Mouse (Mus musculus) lung, postnatal 0 days (tissue): ENCODE results near the gene 1110017D15Rik. TPM values are rescaled to one million over a fixed set of nuclear protein-coding genes. Genes with fewer than 3 reads are reported as not detected.

ENCODE experiments used
- ATAC-seq: fragments of 200-750 bp; cut with Nextera tagmentation; 2 replicates; pipeline ENCODE4 v1.8.0; 2017; ENCODE audit warnings: moderate library complexity
- DNase-seq: peaks from one replicate; pipeline ENCODE4 v3.0.0-alpha.2; 2016; ENCODE audit warnings: low spot score
- H3K27ac ChIP-seq: fragments of 300-500 bp; sonication (generic); 2 replicates; pipeline ENCODE4 v1.5.1; 2014; ENCODE audit warnings: antibody characterized with exemption, mild to moderate bottlenecking, low read length, mixed read lengths
- H3K27me3 ChIP-seq: fragments of 300-500 bp; sonication (generic); replicated peaks from 2 replicates; pipeline ENCODE4 v1.6.1; 2014; ENCODE audit warnings: low read length, mixed read lengths; ENCODE audit not compliant: insufficient read depth
- H3K36me3 ChIP-seq: fragments of 300-500 bp; sonication (generic); 2 replicates; pipeline ENCODE4 v1.6.1; 2014; ENCODE audit warnings: low read length, mixed read lengths; ENCODE audit not compliant: insufficient read depth
- H3K4me1 ChIP-seq: fragments of 300-500 bp; sonication (generic); 2 replicates; pipeline ENCODE4 v1.6.1; 2014; ENCODE audit warnings: antibody characterized with exemption, low read depth, low read length, mixed read lengths; ENCODE audit not compliant: insufficient read depth
- H3K4me2 ChIP-seq: fragments of 300-500 bp; sonication (generic); replicated peaks from 2 replicates; pipeline ENCODE4 v1.6.1; 2014; ENCODE audit warnings: low read depth, mild to moderate bottlenecking, low read length, moderate library complexity, mixed read lengths
- H3K4me3 ChIP-seq: fragments of 300-500 bp; sonication (generic); 2 replicates; pipeline ENCODE4 v1.5.1; 2014; ENCODE audit warnings: low read depth, low read length
- H3K9ac ChIP-seq: fragments of 300-500 bp; sonication (generic); replicated peaks from 2 replicates; pipeline ENCODE4 v1.6.1; 2014; ENCODE audit warnings: low read depth, mild to moderate bottlenecking
- H3K9me3 ChIP-seq: fragments of 300-500 bp; sonication (generic); 2 replicates; pipeline ENCODE4 v1.6.1; 2016; ENCODE audit warnings: low read length, mixed read lengths
- CTCF ChIP-seq: IDR thresholded peaks from 2 replicates; pipeline ENCODE4 v1.5.1; 2016; ENCODE audit warnings: antibody characterized with exemption, mild to moderate bottlenecking
- EP300 ChIP-seq: IDR thresholded peaks from 2 replicates; pipeline ENCODE4 v1.6.1; 2016; ENCODE audit warnings: antibody characterized with exemption, mild to moderate bottlenecking, control low read depth
- WGBS: fragments of 180-500 bp; shearing (Covaris S2); extraction: QIAGEN DNeasy Blood & Tissue Kit; methylation state at CpG from one replicate; pipeline ENCODE4 v1.1.7; 2014; 5-methylcytosine and 5-hydroxymethylcytosine counted together
- polyA plus RNA-seq: library from polyadenylated mRNA; unstranded; fragments of >200 nt; fragmentation: Nextera tagmentation; extraction: Ambion mirVana; gene quantifications from 2 replicates; pipeline ENCODE4 v1.2.1, GENCODE M21; 2015

The 1110017D15Rik gene
- polyA plus RNA-seq, 1 experiment from 2014 or later = 37.3 TPM

DNA sequence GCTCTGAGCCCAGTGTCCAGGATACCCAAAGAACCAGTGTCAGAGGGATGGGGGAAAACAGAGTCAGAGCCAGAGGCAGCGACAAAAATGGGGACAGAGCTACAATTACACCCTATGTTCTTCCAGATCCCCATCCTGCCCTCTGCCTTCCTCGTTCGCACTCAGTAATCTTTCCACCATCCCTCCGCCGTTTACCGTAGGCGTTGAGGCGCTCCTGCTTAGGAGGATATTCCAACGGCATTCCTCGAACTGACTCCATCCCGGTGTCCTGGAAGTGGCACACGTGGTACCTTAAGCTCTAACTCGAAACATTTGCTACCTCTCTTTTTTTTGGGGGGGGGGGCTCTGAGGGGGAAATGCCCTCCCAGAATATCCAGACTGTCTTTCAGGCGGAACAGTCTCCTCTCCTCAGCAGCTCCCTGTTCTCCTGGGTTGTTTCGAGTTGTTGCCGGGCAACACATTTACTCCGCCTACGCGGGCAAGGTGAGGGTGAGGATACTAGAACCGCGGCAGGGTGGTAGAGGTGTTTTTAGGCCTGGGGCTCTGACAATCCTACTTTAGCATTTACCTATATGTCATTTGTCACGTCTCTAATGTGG lies 9.7 kb downstream of the 1110017D15Rik start:
- H3K4me3 ChIP-seq = peak overlapping the region; percentile 43
- H3K4me2 ChIP-seq = peak overlapping the region; percentile 81
- H3K4me1 ChIP-seq = peaks cover 4% of the 10 kb centered on the region; the same call in 1 of the 2 replicates
- no peaks in the 10 kb centered on the region for H3K27me3 ChIP-seq
- 0 out of 2 replicates have a peak overlapping the region, but pooled peaks have one; percentile 16 for H3K9ac ChIP-seq
- no peak for TF ChIP-seq EP300
- no peak for TF ChIP-seq CTCF
- H3K36me3 ChIP-seq = no peaks in the 10 kb centered on the region
- WGBS = 9% methylated on average over 22 of the region's 22 CpGs
- no peaks in the 10 kb centered on the region for H3K9me3 ChIP-seq
- no peak for DNase-seq
- ATAC-seq = no peak
- no peak overlapping the region for H3K27ac ChIP-seq

DNA sequence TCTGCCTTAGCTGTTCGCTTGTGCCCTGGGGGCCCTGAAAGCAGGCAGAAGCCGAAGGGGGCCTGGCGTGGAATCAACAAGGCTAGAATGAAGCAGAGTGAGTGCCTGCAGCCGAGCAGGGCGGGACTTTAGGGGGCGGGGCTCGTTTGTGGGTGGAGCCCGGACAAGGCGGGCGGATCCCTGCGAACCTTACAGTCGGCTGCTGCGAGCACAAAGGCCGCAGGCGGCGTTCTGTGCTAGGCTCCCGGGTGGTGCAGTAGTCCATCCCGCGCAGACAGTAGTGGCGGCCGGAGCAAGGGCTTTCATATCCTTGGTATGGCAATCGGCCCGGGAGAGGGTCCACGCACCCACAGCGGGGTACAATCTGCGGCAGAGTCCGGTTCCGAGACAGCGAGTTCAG lies 10.2 kb downstream of the 1110017D15Rik start:
- ATAC-seq = peak; percentile 55
- Histone ChIP-seq H3K27ac (no peak overlapping the region), H3K9ac (0 out of 2 replicates have a peak overlapping the region, but pooled peaks have one; percentile 16), H3K4me1 (peaks cover 9% of the 10 kb centered on the region; the same call in 1 of the 2 replicates), H3K4me2 (peak overlapping the region; percentile 81), H3K36me3 (no peaks in the 10 kb centered on the region), H3K27me3 (no peaks in the 10 kb centered on the region), H3K4me3 (peak overlapping the region; percentile 43), H3K9me3 (no peaks in the 10 kb centered on the region)
- TF ChIP-seq EP300 (no peak), CTCF (peak; percentile 43)
- under 1% methylated on average over 29 of the region's 29 CpGs for WGBS
- DNase-seq = peak; percentile 90

DNA sequence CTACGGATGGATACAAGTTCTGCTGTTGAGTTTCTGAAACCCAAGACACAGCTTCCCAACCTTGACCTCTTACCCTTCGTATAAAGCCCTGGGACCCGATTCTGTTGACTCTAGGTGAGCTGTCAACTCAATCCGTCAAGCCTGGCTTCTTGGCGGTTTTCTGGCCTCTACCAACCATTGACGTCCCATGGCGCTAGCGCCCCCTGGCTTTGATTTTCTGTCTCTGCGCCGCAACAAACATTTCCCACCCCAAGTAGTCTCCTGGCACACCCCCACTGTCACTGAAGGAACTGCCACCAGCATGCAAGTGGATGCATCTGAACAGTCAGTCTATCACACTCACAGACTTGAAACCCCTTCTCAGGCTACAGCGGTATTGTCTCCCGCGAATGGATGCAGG lies 11.0 kb downstream of the 1110017D15Rik start:
- peak; percentile 67 for DNase-seq
- Histone ChIP-seq H3K27me3 (no peaks in the 10 kb centered on the region), H3K27ac (no peak overlapping the region), H3K4me3 (peak overlapping the region; percentile 43; the same call in 1 of the 2 replicates), H3K4me2 (peak overlapping the region; percentile 81; the same call in 1 of the 2 replicates), H3K9me3 (no peaks in the 10 kb centered on the region), H3K9ac (no peak overlapping the region), H3K4me1 (peaks cover 9% of the 10 kb centered on the region; the same call in 1 of the 2 replicates), H3K36me3 (no peaks in the 10 kb centered on the region)
- TF ChIP-seq CTCF = peak; percentile 76
- TF ChIP-seq EP300 = no peak
- no peak for ATAC-seq
- 13% methylated on average over 13 of the region's 13 CpGs for whole genome bisulfite sequencing

DNA sequence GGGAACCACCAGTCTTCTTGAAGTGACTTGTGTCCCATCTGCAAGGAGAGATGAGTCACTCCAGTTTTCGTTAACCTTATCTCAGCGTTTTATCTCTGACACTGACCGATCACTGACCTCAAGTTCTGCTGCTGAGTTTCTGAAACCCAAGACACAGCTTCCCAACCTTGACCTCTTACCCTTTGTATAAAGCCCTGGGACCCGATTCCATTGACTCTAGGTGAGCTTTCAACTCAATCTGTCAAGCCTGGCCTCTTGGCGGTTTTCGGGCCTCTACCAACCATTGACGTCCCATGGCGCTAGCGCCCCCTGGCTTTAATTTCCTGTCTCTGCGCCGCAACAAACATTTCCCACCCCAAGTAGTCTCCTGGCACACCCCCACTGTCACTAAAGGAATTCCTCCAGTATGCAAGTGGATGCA lies 12.0 kb downstream of the 1110017D15Rik start:
- Histone ChIP-seq H3K4me3 (no peak overlapping the region), H3K27me3 (no peaks in the 10 kb centered on the region), H3K9me3 (no peaks in the 10 kb centered on the region), H3K4me1 (peaks cover 9% of the 10 kb centered on the region; the same call in 1 of the 2 replicates), H3K27ac (no peak overlapping the region), H3K36me3 (no peaks in the 10 kb centered on the region), H3K9ac (no peak overlapping the region), H3K4me2 (no peak overlapping the region)
- TF ChIP-seq CTCF (peak; percentile 61), EP300 (no peak)
- DNase-seq = no peak
- no peak for ATAC-seq
- WGBS = 55% methylated on average over 11 of the region's 11 CpGs

DNA sequence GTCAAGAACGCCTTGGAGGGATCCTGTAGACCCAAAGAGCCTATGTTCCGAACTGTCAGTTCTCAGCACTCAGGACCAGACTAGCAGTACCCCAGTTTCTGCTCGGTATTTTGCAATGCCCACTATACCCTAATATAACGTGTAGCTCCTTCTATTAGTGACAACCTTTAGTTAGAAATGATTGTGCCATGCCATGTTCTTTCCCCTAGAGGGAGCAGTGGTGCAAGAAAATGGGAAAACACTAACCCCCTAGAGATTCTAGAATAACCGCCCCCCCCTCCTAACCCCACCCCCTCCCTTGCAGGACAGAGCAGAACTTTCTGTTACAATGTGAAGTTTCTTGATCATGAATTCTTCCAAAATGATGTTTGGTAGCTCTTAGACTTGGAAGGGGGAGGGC lies 12.8 kb downstream of the 1110017D15Rik start:
- DNase-seq = no peak
- peak; percentile 45 for TF ChIP-seq CTCF
- no peak for TF ChIP-seq EP300
- 66% methylated on average over 5 of the region's 5 CpGs for WGBS
- Histone ChIP-seq H3K27ac (no peak overlapping the region), H3K4me1 (peaks cover 9% of the 10 kb centered on the region; the same call in 1 of the 2 replicates), H3K27me3 (peaks cover 6% of the 10 kb centered on the region), H3K9me3 (no peaks in the 10 kb centered on the region), H3K36me3 (no peaks in the 10 kb centered on the region), H3K9ac (no peak overlapping the region), H3K4me3 (no peak overlapping the region), H3K4me2 (no peak overlapping the region)
- no peak for ATAC-seq

DNA sequence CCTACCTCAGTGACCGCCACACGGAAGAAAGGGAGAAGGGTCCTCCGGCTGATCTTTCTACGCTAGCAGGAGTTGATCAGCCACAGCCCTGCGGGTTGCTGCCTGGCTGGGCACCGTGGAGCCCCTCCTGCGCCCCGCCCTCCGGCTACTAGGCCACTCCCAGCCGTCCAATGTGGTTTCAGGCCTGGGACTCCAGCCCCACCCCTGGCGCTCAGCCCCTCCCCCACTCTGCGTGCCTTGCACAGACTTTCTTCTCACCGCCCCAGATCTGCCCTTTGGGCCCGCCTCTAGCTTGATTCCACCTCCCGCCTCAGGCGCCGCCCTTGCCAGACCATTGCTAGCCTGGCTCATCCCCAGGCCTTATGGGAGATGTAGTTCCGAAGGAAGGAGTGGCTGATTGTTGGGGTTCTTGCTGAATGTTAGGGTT lies 14.1 kb downstream of the 1110017D15Rik start, which contains the start of gene AI464131:
TSS of gene AI464131 (minus strand) at position 91 of the 427 bp plus-strand sequence.
- under 1% methylated on average over 16 of the region's 18 CpGs for WGBS
- H3K4me3 ChIP-seq = peak within 1 kb of the TSS; percentile 51
- TF ChIP-seq CTCF (peak; percentile 33; the same call in 1 of the 2 replicates), EP300 (no peak)
- H3K9ac ChIP-seq = no peak within 1 kb of the TSS; the same call in none of the 2 replicates
- H3K4me1 ChIP-seq = peaks cover 11% of the 10 kb centered on the region; the same call in 1 of the 2 replicates
- H3K27me3 ChIP-seq = peaks cover 19% of the 10 kb centered on the region
- H3K27ac ChIP-seq = peak within 1 kb of the TSS; percentile 69
- DNase-seq = peak; percentile 98
- H3K4me2 ChIP-seq = peak within 1 kb of the TSS; percentile 74
- no peaks in the 10 kb centered on the region for H3K36me3 ChIP-seq
- no peaks in the 10 kb centered on the region for H3K9me3 ChIP-seq
- ATAC-seq = peak; percentile 96
